Comparison of ENCODE assay signal across 34 mouse cellular contexts in genomic region chr10:52165376-52165775, GRCm38 (mm10). TPM values are rescaled to one million over a fixed set of nuclear protein-coding genes. Genes with fewer than 3 reads are reported as not detected.
DNase-seq lines count a peak whose midpoint lies in the region; ATAC-seq and TF ChIP-seq lines count a peak whose summit lies in the region.
"Had no signal": no experiment of that assay in that cellular context is flagged by ENCODE, and none has a peak within 500 bp of the region (broad histone marks: within the 10 kb centered on the region; RNA-seq: fewer than 3 reads in every experiment).

No protein-coding gene starts in this region.

- TF ChIP-seq EP300 in liver, postnatal 0 days (IDR thresholded peaks at IDR 0.05; ENCODE audit: low read depth): no peak

- no peak overlapping the region for H3K4me3 ChIP-seq in liver, postnatal 0 days (ENCODE audit: low read depth, low read length)
- no peak overlapping the region for H3K4me3 ChIP-seq in liver, embryonic 13.5 days (replicated peaks)
- H3K4me3 ChIP-seq in left cerebral cortex, adult 2 months: no peak overlapping the region
- H3K4me3 ChIP-seq: embryonic facial prominence, embryonic 13.5 days; erythroblast, embryonic 14.5 days; forebrain, embryonic 12.5 days; limb, embryonic 10.5 days; stomach, embryonic 15.5 days had no signal

- DNase-seq in liver: peak; percentile 17
- DNase-seq in liver, postnatal 0 days: no peak
- peak; percentile 4 for DNase-seq in embryo, embryonic 11.5 days (ENCODE audit: low read depth, low spot score)
- no peak for DNase-seq in liver, embryonic 13.5 days
- DNase-seq in yolk sac, embryonic 10.5 days (ENCODE audit: low spot score): peak; percentile 67
- no peak for DNase-seq in left cerebral cortex, adult 2 months (ENCODE audit: extremely low spot score in 1 of 2, low spot score in 2 of 2)
- DNase-seq: adrenal gland, postnatal 14 days; cerebellum, adult 8-10 months; cerebellum, postnatal 36 days; gastrocnemius, postnatal 10 days; heart, adult 11 months; kidney, adult 2 months; right cerebral cortex, postnatal 25 days; thymus, postnatal 25 days had no signal

- no peak overlapping the region for H3K9ac ChIP-seq in liver, postnatal 0 days (replicated peaks)
- H3K9ac ChIP-seq in liver, embryonic 13.5 days: no peak overlapping the region
- H3K9ac ChIP-seq: embryonic facial prominence, embryonic 13.5 days; forebrain, embryonic 12.5 days; stomach, embryonic 15.5 days had no signal

- no peak overlapping the region for H3K27ac ChIP-seq in liver, postnatal 0 days (ENCODE audit: low read depth)
- H3K27ac ChIP-seq in liver, embryonic 13.5 days: no peak overlapping the region
- H3K27ac ChIP-seq in left cerebral cortex, adult 2 months: no peak overlapping the region
- H3K27ac ChIP-seq: embryonic facial prominence, embryonic 13.5 days; forebrain, embryonic 12.5 days; kidney, postnatal 0 days; limb, embryonic 10.5 days; macrophage; stomach, embryonic 15.5 days had no signal

- H3K9me3 ChIP-seq in liver, postnatal 0 days (ENCODE audit: low read length): no peaks in the 10 kb centered on the region
- H3K9me3 ChIP-seq in liver, embryonic 13.5 days (replicated peaks): no peaks in the 10 kb centered on the region
- H3K9me3 ChIP-seq: embryonic facial prominence, embryonic 13.5 days; forebrain, embryonic 12.5 days; limb, embryonic 10.5 days; stomach, embryonic 15.5 days had no signal

- no peaks in the 10 kb centered on the region for H3K27me3 ChIP-seq in liver, postnatal 0 days (ENCODE audit: insufficient read depth, low read length)
- H3K27me3 ChIP-seq in liver, embryonic 13.5 days: no peaks in the 10 kb centered on the region
- H3K27me3 ChIP-seq: embryonic facial prominence, embryonic 13.5 days; forebrain, embryonic 12.5 days; stomach, embryonic 15.5 days had no signal

- intact Hi-C loops in left cerebral cortex, adult 2 months (cut with DNase I): no loop called here

- WGBS in liver, postnatal 0 days (ENCODE audit: insufficient replicate concordance): 49% methylated on average over 1 of the region's 1 CpGs
- WGBS in liver, embryonic 13.5 days (ENCODE audit: insufficient replicate concordance): 58% methylated on average over 1 of the region's 1 CpGs

- H3K4me2 ChIP-seq in liver, postnatal 0 days (ENCODE audit: low read depth, low read length): no peak overlapping the region
- H3K4me2 ChIP-seq in liver, embryonic 13.5 days: no peak overlapping the region
- H3K4me2 ChIP-seq: embryonic facial prominence, embryonic 13.5 days; forebrain, embryonic 12.5 days; heart, embryonic 11.5 days; midbrain, embryonic 11.5 days; stomach, embryonic 15.5 days had no signal

- no peak for TF ChIP-seq CTCF in liver, postnatal 0 days (IDR thresholded peaks at IDR 0.05; ENCODE audit: low read depth)
- TF ChIP-seq CTCF in left cerebral cortex, adult 2 months (IDR thresholded peaks at IDR 0.05): no peak

- no peaks in the 10 kb centered on the region for H3K36me3 ChIP-seq in liver, postnatal 0 days (replicated peaks; ENCODE audit: insufficient read depth, low read length)
- H3K36me3 ChIP-seq in liver, embryonic 13.5 days: no peaks in the 10 kb centered on the region
- H3K36me3 ChIP-seq: embryonic facial prominence, embryonic 13.5 days; forebrain, embryonic 12.5 days; limb, embryonic 10.5 days; stomach, embryonic 15.5 days had no signal

- ATAC-seq in liver, postnatal 0 days: no peak
- ATAC-seq in liver, embryonic 13.5 days (ENCODE audit: low read depth): peak; percentile 78
- ATAC-seq in megakaryocyte progenitor cell, adult 5-6 weeks (replicated peaks; ENCODE audit: poor library complexity): no peak
- ATAC-seq: lung, postnatal 0 days had no signal

- H3K4me1 ChIP-seq in liver, postnatal 0 days (ENCODE audit: insufficient read depth): peaks cover 2% of the 10 kb centered on the region; the same call in 1 of the 2 replicates
- no peaks in the 10 kb centered on the region for H3K4me1 ChIP-seq in liver, embryonic 13.5 days (replicated peaks)
- H3K4me1 ChIP-seq: embryonic facial prominence, embryonic 13.5 days; forebrain, embryonic 12.5 days; limb, embryonic 10.5 days; stomach, embryonic 15.5 days had no signal

RNA-seq across cellular contexts. Expression of gene Ros1, which starts 29.7 kb away (rescaled TPM):
- not detected in 2 replicates for polyA plus RNA-seq in liver, postnatal 0 days (2015; fragmentation: Nextera tagmentation; extraction: Ambion mirVana)
- polyA plus RNA-seq in liver, embryonic 13.5 days (2015; fragmentation: Nextera tagmentation; extraction: Ambion mirVana): 0.03 and 0.05 TPM in 2 replicates
- not detected in 2 replicates for total RNA-seq in megakaryocyte progenitor cell, adult 5-6 weeks (2015)
- not detected in 2 replicates for total RNA-seq in megakaryocyte progenitor cell, adult 5-6 weeks (2017)
- not detected for total RNA-seq in left cerebral cortex, adult 2 months (2021)
- total RNA-seq: adrenal gland, postnatal 14 days; hematopoietic stem cell, adult 5-6 weeks; layer of hippocampus, postnatal 14 days; liver, adult 2 months; MEL; midbrain, postnatal 0 days; neutrophil, adult 5-6 weeks had no signal
- polyA plus RNA-seq: brain, embryonic 14.5 days; C2C12; embryonic facial prominence, embryonic 13.5 days; erythroblast, embryonic 14.5 days; forebrain, embryonic 12.5 days; heart, embryonic 11.5 days; heart, postnatal 0 days; limb, embryonic 10.5 days; liver, adult 2 months; macrophage; midbrain, embryonic 11.5 days; midbrain, postnatal 0 days had no signal

Comparison
In these comparisons a context has a peak if more than half of its experiments do, and no peak if none do; other contexts are left out.
1. DNase-seq: peak in liver (single experiment), embryo, embryonic 11.5 days (single experiment) and yolk sac, embryonic 10.5 days (single experiment); none in liver, postnatal 0 days (single experiment), liver, embryonic 13.5 days (single experiment) and left cerebral cortex, adult 2 months (0 of 2).